Mouse (Mus musculus): ENCODE measurements around the gene Hoxa13.

Gene Hoxa13

DNA sequence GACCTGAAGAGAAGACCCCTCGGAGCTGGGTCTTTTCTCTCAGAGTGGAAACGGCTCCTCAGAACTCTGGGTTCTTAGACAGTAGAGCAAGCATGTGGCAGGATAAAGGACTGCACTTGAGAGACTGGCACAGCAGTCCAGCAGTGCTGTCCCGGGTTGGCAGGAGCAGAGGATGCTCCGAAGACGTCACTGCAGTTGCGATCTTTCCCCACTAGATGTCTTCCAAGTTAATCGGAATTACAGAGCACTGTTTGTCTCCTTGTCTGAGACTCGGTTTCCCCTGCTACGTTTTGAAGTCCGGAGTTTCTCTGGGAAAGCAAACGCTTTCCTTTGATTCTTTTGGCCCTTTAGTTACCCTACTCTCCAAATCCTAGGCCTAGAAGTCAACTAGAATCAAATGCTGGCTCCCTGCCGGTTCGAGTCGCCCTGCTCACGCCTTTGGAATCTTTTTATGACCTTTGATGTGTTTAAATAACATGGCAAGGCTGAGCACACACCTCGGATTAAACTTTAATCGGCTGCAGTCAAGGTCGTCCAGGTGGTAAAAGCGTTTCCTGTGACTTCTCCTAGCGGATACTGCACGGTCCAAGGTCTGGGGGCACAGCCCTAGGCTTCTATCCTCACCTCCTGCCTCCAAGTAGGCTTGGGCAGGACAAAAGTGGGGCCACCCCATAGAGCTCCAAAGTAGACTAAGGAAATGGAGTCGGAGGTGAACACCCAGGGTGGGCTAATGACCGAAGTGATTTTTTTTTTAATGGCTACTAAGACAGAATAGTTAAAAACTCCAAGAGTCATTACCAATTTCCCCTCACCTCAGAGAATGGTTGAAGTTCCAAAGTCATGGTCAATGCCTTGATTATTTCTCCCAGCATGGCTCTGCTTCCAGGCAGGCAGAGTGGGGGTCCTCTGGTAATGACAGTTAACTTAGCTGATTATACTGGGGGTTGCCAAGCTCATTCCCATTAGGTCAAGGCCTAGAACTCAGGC is 10.1 kb upstream of the Hoxa13 start:
- DNase-seq (ENCODE audit: inconsistent ontology term): no peak

DNA sequence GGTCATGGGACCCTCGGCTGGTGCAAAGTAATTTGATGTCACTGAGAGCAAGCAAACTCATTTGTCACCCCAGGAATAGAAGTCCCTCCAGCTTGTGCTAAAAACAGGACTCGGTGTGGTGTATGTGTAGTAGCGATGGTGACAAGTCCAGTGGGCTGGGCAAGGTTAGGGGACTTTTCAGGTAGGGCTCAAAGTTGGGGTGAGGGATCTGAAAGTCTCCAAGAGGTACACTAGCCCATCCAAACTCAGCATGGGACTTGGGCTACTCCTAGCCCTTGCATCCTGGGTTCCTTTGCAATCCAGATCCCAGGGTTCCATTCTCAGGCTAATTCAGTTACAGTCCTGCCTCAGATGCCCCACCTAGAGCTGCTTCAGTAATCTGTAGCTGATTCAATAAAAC is 8.1 kb upstream of the Hoxa13 start:
- no peak for DNase-seq (ENCODE audit: inconsistent ontology term)

- no peak for DNase-seq (ENCODE audit: inconsistent ontology term)
Observed at GRCm38 (mm10) chr6:52268341-52268740, 7.7 kb upstream of the Hoxa13 start.

GRCm38 (mm10) chr6:52267691-52268090 is 7.0 kb upstream of the Hoxa13 start:
- DNase-seq (ENCODE audit: inconsistent ontology term): no peak

- no peak for DNase-seq (ENCODE audit: inconsistent ontology term)
Observed at GRCm38 (mm10) chr6:52267221-52267620, 6.5 kb upstream of the Hoxa13 start.

DNA sequence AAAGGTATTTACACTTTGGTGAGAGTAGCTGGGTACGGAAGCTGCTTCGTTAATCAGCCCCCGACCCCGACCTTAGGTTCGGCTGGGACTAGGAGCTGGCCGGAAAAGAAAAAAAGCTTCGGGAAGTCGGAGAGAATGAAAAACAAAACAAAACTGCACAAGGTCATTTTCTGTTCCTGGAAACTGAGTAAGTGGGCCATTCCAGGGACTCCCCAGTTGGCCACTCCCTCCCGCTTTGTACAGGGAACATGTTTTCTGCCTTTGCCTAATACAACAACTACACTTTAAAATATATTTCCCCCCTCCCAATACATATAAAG is 5.9 kb upstream of the Hoxa13 start:
- DNase-seq (ENCODE audit: inconsistent ontology term): no peak

- no peak for DNase-seq (ENCODE audit: inconsistent ontology term)
Observed at GRCm38 (mm10) chr6:52265913-52266665, 5.4 kb upstream of the Hoxa13 start.

DNA sequence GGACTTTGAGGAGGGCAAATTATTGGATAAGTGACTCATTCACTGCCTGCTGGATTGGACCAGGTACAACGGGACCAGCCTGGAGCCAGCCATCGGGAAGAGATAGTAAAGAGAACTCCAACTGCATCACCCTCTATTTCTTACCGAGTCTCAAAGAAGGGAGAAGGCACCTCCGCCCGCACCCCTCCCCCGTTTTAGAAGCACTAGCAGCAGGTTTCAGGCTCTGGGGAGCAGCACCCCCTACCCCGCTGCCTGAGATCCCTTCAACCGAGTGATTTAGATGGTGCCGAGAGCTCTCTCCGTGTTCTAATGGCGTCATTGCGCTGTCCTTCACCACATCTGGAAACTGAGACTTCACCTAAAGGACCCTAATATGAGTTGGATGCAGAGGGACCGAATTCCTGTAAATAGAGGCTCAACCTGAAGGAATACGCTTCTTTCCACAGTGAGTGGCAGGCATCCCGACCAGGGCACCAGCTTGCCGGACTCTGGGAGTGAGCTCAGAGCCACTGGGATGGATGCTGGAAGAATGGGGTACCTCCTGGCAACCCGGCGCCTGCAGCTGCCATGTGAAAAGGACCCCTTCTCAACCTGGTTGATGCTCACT is 4.7 kb upstream of the Hoxa13 start:
- DNase-seq (ENCODE audit: inconsistent ontology term): no peak

DNA sequence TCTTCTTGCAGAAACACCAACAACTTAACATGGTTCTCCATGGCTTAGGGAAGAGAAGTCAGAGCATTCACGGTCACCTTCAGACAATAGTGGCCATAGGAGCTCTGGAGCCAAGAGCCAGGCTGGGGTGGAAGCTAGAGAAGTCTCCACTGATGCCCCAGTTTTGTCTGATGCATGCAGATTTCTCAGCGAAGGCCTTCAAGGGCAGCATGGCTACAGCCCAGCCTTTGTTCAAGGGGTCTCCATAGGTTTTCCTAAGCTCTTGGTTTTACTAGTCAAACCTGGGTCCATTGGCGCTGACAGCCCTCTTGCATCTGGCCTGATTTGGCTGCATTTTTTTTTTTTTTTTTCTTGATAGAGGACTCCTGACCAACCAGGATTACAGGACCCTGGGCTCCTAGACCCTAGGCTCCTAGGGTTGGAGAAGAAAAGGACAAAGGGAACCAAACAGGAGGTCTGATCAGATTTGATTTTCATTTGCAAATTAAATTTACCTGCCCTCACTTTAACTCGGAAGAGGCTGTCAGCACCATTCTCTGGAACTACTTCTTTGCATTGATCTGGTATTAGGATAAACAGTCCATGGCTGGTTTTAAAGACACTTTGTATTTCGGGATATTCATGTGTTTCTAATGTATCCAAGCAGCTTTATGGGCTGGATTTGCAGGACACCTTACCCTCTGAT is 3.6 kb upstream of the Hoxa13 start:
- DNase-seq (ENCODE audit: inconsistent ontology term): no peak

GRCm38 (mm10) chr6:52263321-52263585 is 2.6 kb upstream of the Hoxa13 start:
- DNase-seq (ENCODE audit: inconsistent ontology term): no peak

- no peak for DNase-seq (ENCODE audit: inconsistent ontology term)
Observed at GRCm38 (mm10) chr6:52262463-52263320, 2.0 kb upstream of the Hoxa13 start.

DNA sequence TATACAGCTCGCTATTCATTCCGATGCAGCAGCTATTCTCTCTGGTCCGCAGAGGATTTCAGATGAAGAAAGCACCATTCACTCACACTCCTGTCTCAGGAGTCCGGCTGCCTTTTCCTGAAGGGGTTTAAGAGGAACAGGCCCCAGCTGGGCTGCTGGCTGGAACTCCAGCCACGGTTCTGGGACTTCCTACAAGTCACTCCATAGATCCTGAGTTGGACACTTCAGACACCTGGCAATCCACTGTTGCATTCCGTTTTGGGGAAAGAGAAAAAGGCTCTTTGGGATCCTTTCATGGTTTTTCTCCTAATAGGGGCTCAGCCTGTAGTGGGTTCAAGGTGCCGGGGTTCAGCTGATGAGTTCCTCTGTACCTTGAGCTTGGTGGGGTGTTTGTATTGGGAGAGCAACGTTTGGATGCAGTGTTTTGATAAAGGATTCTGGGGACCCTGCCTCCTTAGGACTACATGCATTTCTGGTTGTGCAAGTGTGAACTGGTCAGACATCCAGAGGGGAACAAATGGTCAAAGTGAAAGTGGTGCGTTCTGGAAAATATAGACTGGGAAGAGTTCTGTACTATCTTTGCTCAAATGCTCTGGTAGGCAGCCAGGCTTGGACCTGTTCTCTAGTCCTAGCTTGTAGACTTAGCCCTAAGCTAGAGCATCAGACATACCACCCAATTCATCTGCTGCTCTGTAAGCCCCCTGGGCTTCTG is 1.2 kb upstream of the Hoxa13 start:
- DNase-seq (ENCODE audit: inconsistent ontology term): no peak

DNA sequence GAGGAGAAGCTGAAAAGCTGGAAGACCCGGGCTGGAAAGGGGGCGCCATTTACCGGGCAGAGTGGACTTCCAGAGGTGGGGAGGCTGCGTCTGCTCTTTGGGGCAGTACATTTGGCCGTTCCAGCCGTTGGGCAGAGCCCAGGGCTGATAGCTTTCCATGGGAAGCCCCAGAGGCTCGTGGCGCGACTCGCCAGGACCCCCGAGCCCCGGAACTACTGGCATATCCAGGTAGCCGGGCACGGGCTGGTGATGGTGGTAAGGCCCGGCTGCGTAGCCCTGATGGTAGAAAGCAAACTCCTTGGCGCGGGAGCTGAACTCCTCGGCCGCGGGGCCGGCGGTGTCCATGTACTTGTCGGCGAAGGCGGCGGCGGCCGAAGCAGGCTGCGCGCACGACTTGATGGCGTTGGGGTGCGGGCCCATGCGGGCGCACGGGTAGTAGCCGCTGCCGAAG is 844 bp downstream of the Hoxa13 start:
- no peak for DNase-seq (ENCODE audit: inconsistent ontology term)

GRCm38 (mm10) chr6:52259081-52259790 is 1.4 kb downstream of the Hoxa13 start:
- DNase-seq (ENCODE audit: inconsistent ontology term): no peak

DNA sequence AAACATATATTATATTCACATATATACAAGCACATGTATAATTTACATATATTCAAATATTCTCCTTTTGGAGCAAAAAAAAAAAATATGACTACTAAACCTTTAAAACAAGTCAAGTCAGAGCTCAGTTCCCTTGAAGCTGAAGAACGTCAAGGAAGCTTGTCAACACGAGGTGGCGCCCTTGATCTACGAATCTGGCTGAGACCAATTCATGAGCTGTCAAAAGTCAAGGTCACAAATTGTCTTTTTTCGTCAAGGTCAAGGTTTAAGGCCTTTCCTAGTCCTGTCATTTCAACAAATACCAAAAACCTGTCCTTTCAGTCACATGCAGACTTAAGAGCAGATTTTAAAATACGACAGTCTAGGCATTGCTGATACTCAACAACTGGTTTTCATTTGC is 3.7 kb downstream of the Hoxa13 start:
- DNase-seq (ENCODE audit: inconsistent ontology term): no peak

DNA sequence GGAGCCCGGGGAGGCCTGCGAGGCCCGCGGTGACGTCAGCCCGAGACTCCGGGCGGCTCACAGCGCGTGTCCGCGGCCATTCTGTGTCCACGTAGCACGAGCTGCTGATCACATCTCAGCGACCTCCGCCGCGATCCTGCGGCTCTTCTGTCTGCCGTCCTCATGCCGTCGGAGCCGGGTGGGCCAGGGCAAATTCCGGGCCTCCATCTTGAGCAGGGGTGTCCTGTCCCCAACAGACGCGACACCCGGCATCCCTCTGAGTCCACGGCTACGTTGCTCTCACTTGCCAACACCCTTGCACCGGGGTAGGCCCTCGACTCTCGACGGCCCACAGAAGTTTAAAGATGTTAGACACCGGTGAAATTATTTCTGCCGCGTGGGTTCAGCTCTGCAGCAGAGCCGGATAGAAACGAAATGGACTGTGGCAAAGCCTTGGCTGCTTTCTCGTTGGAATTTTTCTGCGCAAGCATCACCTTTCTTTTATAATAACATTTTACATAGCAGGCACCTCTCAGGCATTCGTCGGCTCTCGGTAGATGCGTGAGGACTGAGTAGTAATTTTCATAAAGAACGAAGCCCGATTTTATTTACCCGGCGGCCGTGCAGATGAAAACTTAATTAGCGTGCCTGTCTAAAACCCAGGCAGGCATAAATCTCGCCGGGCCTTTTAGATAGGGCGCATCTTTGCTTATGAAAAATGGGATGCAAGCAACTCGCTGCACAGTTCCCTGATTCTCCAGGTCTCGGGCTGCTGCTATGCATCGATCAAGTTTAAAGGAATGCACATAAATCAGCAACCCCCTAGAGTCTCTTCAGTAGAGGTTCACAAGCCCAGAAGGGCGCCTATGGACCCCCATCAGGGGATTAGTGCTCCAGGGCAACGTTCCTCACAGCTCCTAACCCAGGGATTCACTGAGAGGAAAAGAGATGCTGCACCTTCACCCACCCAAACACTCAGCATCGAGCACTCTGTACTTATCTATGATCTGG is 6.9 kb downstream of the Hoxa13 start:
- DNase-seq (ENCODE audit: inconsistent ontology term): no peak

- no peak for DNase-seq (ENCODE audit: inconsistent ontology term)
Observed at GRCm38 (mm10) chr6:52252775-52253376, 7.8 kb downstream of the Hoxa13 start.

All from Muller cell, postnatal 12 days (primary cell).